27 mouse cellular contexts compared by ENCODE assay signal in the genomic region with DNA sequence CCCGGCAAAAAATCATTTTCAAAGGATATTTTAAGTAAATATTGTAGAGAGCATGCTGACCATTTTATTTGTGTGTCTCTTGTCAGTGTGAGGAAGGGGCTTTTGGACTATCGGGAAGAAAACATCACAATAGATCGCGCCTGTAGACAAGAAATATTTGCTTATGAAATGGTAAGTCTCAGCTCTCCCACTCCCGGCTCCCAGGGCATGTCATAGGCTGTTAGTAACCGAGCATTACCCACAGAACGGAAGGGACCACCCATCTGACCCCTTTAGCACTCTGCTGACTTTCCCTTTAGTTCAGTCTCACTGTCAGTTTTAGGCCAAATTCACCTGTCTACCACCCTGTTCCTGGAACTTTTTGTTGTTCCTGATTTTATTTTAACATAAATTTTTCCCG.
"Had no signal": no experiment of that assay in that cellular context is flagged by ENCODE, and none has a peak within 500 bp of the region (broad histone marks: within the 10 kb centered on the region; RNA-seq: fewer than 3 reads in every experiment).

No protein-coding gene starts in this region.

- H3K4me1 ChIP-seq: embryonic facial prominence, embryonic 10.5 days; embryonic facial prominence, embryonic 12.5 days; embryonic facial prominence, embryonic 13.5 days; embryonic facial prominence, embryonic 15.5 days; forebrain, embryonic 10.5 days; forebrain, embryonic 12.5 days; forebrain, embryonic 13.5 days; forebrain, embryonic 15.5 days had no signal

- H3K27me3 ChIP-seq: embryonic facial prominence, embryonic 12.5 days; embryonic facial prominence, embryonic 13.5 days; embryonic facial prominence, embryonic 15.5 days; forebrain, embryonic 12.5 days; forebrain, embryonic 13.5 days; forebrain, embryonic 15.5 days had no signal

- H3K27ac ChIP-seq: embryonic facial prominence, embryonic 10.5 days; embryonic facial prominence, embryonic 12.5 days; embryonic facial prominence, embryonic 13.5 days; embryonic facial prominence, embryonic 15.5 days; forebrain, embryonic 10.5 days; forebrain, embryonic 12.5 days; forebrain, embryonic 13.5 days; forebrain, embryonic 15.5 days; gastrocnemius, adult 2 months; heart, adult 2 months had no signal

- H3K4me2 ChIP-seq: embryonic facial prominence, embryonic 12.5 days; embryonic facial prominence, embryonic 13.5 days; embryonic facial prominence, embryonic 15.5 days; forebrain, embryonic 12.5 days; forebrain, embryonic 13.5 days; forebrain, embryonic 15.5 days had no signal

- H3K9me3 ChIP-seq: embryonic facial prominence, embryonic 10.5 days; embryonic facial prominence, embryonic 12.5 days; embryonic facial prominence, embryonic 13.5 days; embryonic facial prominence, embryonic 15.5 days; forebrain, embryonic 10.5 days; forebrain, embryonic 12.5 days; forebrain, embryonic 13.5 days; forebrain, embryonic 15.5 days had no signal

- H3K9ac ChIP-seq: embryonic facial prominence, embryonic 12.5 days; embryonic facial prominence, embryonic 13.5 days; embryonic facial prominence, embryonic 15.5 days; forebrain, embryonic 12.5 days; forebrain, embryonic 13.5 days; forebrain, embryonic 15.5 days; forebrain, postnatal 0 days had no signal

- H3K4me3 ChIP-seq: embryonic facial prominence, embryonic 10.5 days; embryonic facial prominence, embryonic 12.5 days; embryonic facial prominence, embryonic 13.5 days; embryonic facial prominence, embryonic 15.5 days; erythroblast, embryonic 14.5 days; forebrain, embryonic 10.5 days; forebrain, embryonic 12.5 days; forebrain, embryonic 13.5 days; forebrain, embryonic 15.5 days; gastrocnemius, adult 2 months; heart, adult 2 months had no signal

- DNase-seq: cerebellum, adult 8-10 months; cerebellum, adult 9-10 months; cerebellum, adult 9-11 months; cerebellum, postnatal 10 days; cerebellum, postnatal 14 days; cerebellum, postnatal 25 days; cerebellum, postnatal 36 days; embryo, embryonic 11 days; forebrain, postnatal 0 days; gastrocnemius, adult 2 months; gastrocnemius, postnatal 10 days; gastrocnemius, postnatal 14 days; gastrocnemius, postnatal 25 days; gastrocnemius, postnatal 36 days; heart, adult 18-20 months; heart, adult 2 months had no signal

- ATAC-seq: forebrain, embryonic 13.5 days; forebrain, embryonic 14.5 days; forebrain, embryonic 15.5 days; forebrain, embryonic 16.5 days; forebrain, postnatal 0 days had no signal
